Mouse (Mus musculus): Measurements from ENCODE around the gene Hunk.

DNA sequence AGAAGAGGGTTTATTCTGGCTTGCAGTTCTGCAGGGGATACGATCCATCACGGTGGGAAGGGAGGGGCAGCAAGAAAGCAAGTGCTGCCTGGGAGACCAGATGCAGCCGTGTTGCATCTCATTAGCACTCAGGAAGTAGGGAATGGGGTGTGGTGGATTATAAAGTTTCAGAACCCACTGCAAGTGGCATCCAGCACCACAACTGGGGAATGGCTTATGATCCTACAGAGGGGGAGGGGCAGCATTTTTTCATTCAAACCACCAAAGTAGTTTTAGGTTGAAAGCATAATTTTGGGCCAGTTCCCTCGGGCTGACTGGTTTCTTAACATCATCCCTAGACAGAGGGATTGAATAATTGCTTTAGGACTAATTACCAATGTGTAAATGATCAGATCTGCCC lies 26.1 kb upstream of the Hunk start:
- no peak for TF ChIP-seq POLR2A (IDR thresholded peaks at IDR 0.05; ENCODE audit: extremely low read depth, insufficient read depth, low read length)
- no peak for TF ChIP-seq CTCF (IDR thresholded peaks at IDR 0.05; ENCODE audit: low read depth, low read length)

Data from liver, adult 2 months (tissue).